Mouse (Mus musculus): Measurements from ENCODE around the gene Relb. TPM values are rescaled to one million over a fixed set of nuclear protein-coding genes. Genes with fewer than 3 reads are reported as not detected.

Relb gene
- polyA plus RNA-seq (2015; fragmentation: Nextera tagmentation; extraction: Ambion mirVana): 3.9 and 4.5 TPM in 2 replicates

- no peaks in the 10 kb centered on the region for H3K27me3 ChIP-seq (replicated peaks; ENCODE audit: control insufficient read depth, insufficient read depth, low read length)
- H3K27ac ChIP-seq (ENCODE audit: low read length): peak within 1 kb of the TSS; percentile 63
- peaks cover 13% of the 10 kb centered on the region for H3K36me3 ChIP-seq (ENCODE audit: control insufficient read depth, insufficient read depth)
- peaks cover 8% of the 10 kb centered on the region for H3K4me1 ChIP-seq (replicated peaks; ENCODE audit: control insufficient read depth, insufficient read depth, low read length)
- H3K4me2 ChIP-seq (ENCODE audit: low read length): peak within 1 kb of the TSS; percentile 94
- H3K9me3 ChIP-seq (ENCODE audit: control insufficient read depth, low read length): no peaks in the 10 kb centered on the region
- 1% methylated on average over 20 of the region's 41 CpGs for WGBS
- H3K9ac ChIP-seq (replicated peaks; ENCODE audit: low read depth, low read length): peak within 1 kb of the TSS; percentile 22
- peak within 1 kb of the TSS; percentile 65 for H3K4me3 ChIP-seq (replicated peaks; ENCODE audit: low read length)
- peak; percentile 66 for ATAC-seq
Measured at GRCm38 (mm10) chr7:19629361-19629734, at the start of gene Relb. Gene Relb (minus strand): TSS chr7:19629438.

GRCm38 (mm10) chr7:19678901-19679300, 49.7 kb upstream of the Relb start:
- Histone ChIP-seq H3K36me3 (ENCODE audit: control insufficient read depth, insufficient read depth) (no peaks in the 10 kb centered on the region), H3K4me1 (replicated peaks; ENCODE audit: control insufficient read depth, insufficient read depth, low read length) (no peaks in the 10 kb centered on the region), H3K27me3 (replicated peaks; ENCODE audit: control insufficient read depth, insufficient read depth, low read length) (no peaks in the 10 kb centered on the region), H3K9me3 (ENCODE audit: control insufficient read depth, low read length) (no peaks in the 10 kb centered on the region), H3K4me3 (replicated peaks; ENCODE audit: low read length) (no peak overlapping the region), H3K9ac (replicated peaks; ENCODE audit: low read depth, low read length) (no peak overlapping the region), H3K27ac (ENCODE audit: low read length) (no peak overlapping the region), H3K4me2 (ENCODE audit: low read length) (no peak overlapping the region)
- ATAC-seq: no peak
- WGBS: 92% methylated on average over 3 of the region's 3 CpGs

- no peak within 1 kb of the TSS for H3K4me3 ChIP-seq (replicated peaks; ENCODE audit: low read length)
- WGBS: 85% methylated on average over 8 of the region's 8 CpGs
- ATAC-seq: no peak
- H3K4me1 ChIP-seq (replicated peaks; ENCODE audit: control insufficient read depth, insufficient read depth, low read length): no peaks in the 10 kb centered on the region
- no peaks in the 10 kb centered on the region for H3K27me3 ChIP-seq (replicated peaks; ENCODE audit: control insufficient read depth, insufficient read depth, low read length)
- no peak within 1 kb of the TSS for H3K9ac ChIP-seq (replicated peaks; ENCODE audit: low read depth, low read length)
- H3K36me3 ChIP-seq (ENCODE audit: control insufficient read depth, insufficient read depth): no peaks in the 10 kb centered on the region
- no peak within 1 kb of the TSS for H3K4me2 ChIP-seq (ENCODE audit: low read length)
- H3K27ac ChIP-seq (ENCODE audit: low read length): no peak within 1 kb of the TSS
- no peaks in the 10 kb centered on the region for H3K9me3 ChIP-seq (ENCODE audit: control insufficient read depth, low read length)
Measured at GRCm38 (mm10) chr7:19677872-19678271, 48.6 kb upstream of the Relb start, which contains the start of gene Apoc2. Gene Apoc2 (minus strand): TSS chr7:19677941.

- Histone ChIP-seq H3K9ac (replicated peaks; ENCODE audit: low read depth, low read length) (no peak overlapping the region), H3K4me3 (replicated peaks; ENCODE audit: low read length) (no peak overlapping the region), H3K4me1 (replicated peaks; ENCODE audit: control insufficient read depth, insufficient read depth, low read length) (no peaks in the 10 kb centered on the region), H3K27me3 (replicated peaks; ENCODE audit: control insufficient read depth, insufficient read depth, low read length) (no peaks in the 10 kb centered on the region), H3K27ac (ENCODE audit: low read length) (no peak overlapping the region), H3K9me3 (ENCODE audit: control insufficient read depth, low read length) (no peaks in the 10 kb centered on the region), H3K36me3 (ENCODE audit: control insufficient read depth, insufficient read depth) (no peaks in the 10 kb centered on the region), H3K4me2 (ENCODE audit: low read length) (no peak overlapping the region)
- WGBS: 61% methylated on average over 1 of the region's 1 CpGs
- ATAC-seq: no peak
Measured at GRCm38 (mm10) chr7:19676662-19677061, 47.4 kb upstream of the Relb start.

- H3K4me3 ChIP-seq (replicated peaks; ENCODE audit: low read length): no peak overlapping the region
- H3K9me3 ChIP-seq (ENCODE audit: control insufficient read depth, low read length): no peaks in the 10 kb centered on the region
- 82% methylated on average over 10 of the region's 10 CpGs for WGBS
- H3K9ac ChIP-seq (replicated peaks; ENCODE audit: low read depth, low read length): no peak overlapping the region
- no peak overlapping the region for H3K27ac ChIP-seq (ENCODE audit: low read length)
- no peak overlapping the region for H3K4me2 ChIP-seq (ENCODE audit: low read length)
- no peaks in the 10 kb centered on the region for H3K4me1 ChIP-seq (replicated peaks; ENCODE audit: control insufficient read depth, insufficient read depth, low read length)
- ATAC-seq: no peak
- H3K36me3 ChIP-seq (ENCODE audit: control insufficient read depth, insufficient read depth): no peaks in the 10 kb centered on the region
- 0 out of 2 replicates have a peak, but pooled peaks cover 2% of the 10 kb centered on the region for H3K27me3 ChIP-seq (replicated peaks; ENCODE audit: control insufficient read depth, insufficient read depth, low read length)
Measured at GRCm38 (mm10) chr7:19675824-19676223, 46.6 kb upstream of the Relb start.

GRCm38 (mm10) chr7:19673083-19673699, 44.0 kb upstream of the Relb start:
- Histone ChIP-seq H3K27ac (ENCODE audit: low read length) (no peak overlapping the region), H3K4me3 (replicated peaks; ENCODE audit: low read length) (no peak overlapping the region), H3K27me3 (replicated peaks; ENCODE audit: control insufficient read depth, insufficient read depth, low read length) (0 out of 2 replicates have a peak, but pooled peaks cover 2% of the 10 kb centered on the region), H3K9me3 (ENCODE audit: control insufficient read depth, low read length) (no peaks in the 10 kb centered on the region), H3K36me3 (ENCODE audit: control insufficient read depth, insufficient read depth) (no peaks in the 10 kb centered on the region), H3K4me1 (replicated peaks; ENCODE audit: control insufficient read depth, insufficient read depth, low read length) (peaks cover 5% of the 10 kb centered on the region), H3K4me2 (ENCODE audit: low read length) (no peak overlapping the region), H3K9ac (replicated peaks; ENCODE audit: low read depth, low read length) (no peak overlapping the region)
- ATAC-seq: no peak
- WGBS: 68% methylated on average over 14 of the region's 14 CpGs

- Histone ChIP-seq H3K27ac (ENCODE audit: low read length) (no peak overlapping the region), H3K9ac (replicated peaks; ENCODE audit: low read depth, low read length) (no peak overlapping the region), H3K36me3 (ENCODE audit: control insufficient read depth, insufficient read depth) (no peaks in the 10 kb centered on the region), H3K4me1 (replicated peaks; ENCODE audit: control insufficient read depth, insufficient read depth, low read length) (peaks cover 5% of the 10 kb centered on the region), H3K9me3 (ENCODE audit: control insufficient read depth, low read length) (no peaks in the 10 kb centered on the region), H3K4me3 (replicated peaks; ENCODE audit: low read length) (no peak overlapping the region), H3K4me2 (ENCODE audit: low read length) (no peak overlapping the region), H3K27me3 (replicated peaks; ENCODE audit: control insufficient read depth, insufficient read depth, low read length) (0 out of 2 replicates have a peak, but pooled peaks cover 2% of the 10 kb centered on the region)
- WGBS: 72% methylated on average over 10 of the region's 10 CpGs
- no peak for ATAC-seq
Measured at GRCm38 (mm10) chr7:19671511-19671910, 42.3 kb upstream of the Relb start.

GRCm38 (mm10) chr7:19668947-19669721, 39.9 kb upstream of the Relb start:
- WGBS: 2% methylated on average over 10 of the region's 10 CpGs
- Histone ChIP-seq H3K27me3 (replicated peaks; ENCODE audit: control insufficient read depth, insufficient read depth, low read length) (0 out of 2 replicates have a peak, but pooled peaks cover 2% of the 10 kb centered on the region), H3K4me1 (replicated peaks; ENCODE audit: control insufficient read depth, insufficient read depth, low read length) (peaks cover 14% of the 10 kb centered on the region), H3K4me3 (replicated peaks; ENCODE audit: low read length) (no peak overlapping the region), H3K9me3 (ENCODE audit: control insufficient read depth, low read length) (no peaks in the 10 kb centered on the region), H3K36me3 (ENCODE audit: control insufficient read depth, insufficient read depth) (no peaks in the 10 kb centered on the region), H3K27ac (ENCODE audit: low read length) (peak overlapping the region; percentile 71; the same call in 1 of the 2 replicates), H3K4me2 (ENCODE audit: low read length) (no peak overlapping the region), H3K9ac (replicated peaks; ENCODE audit: low read depth, low read length) (no peak overlapping the region)
- peak; percentile 73 for ATAC-seq

GRCm38 (mm10) chr7:19667434-19667833, 38.2 kb upstream of the Relb start:
- no peak for ATAC-seq
- H3K9me3 ChIP-seq (ENCODE audit: control insufficient read depth, low read length): no peaks in the 10 kb centered on the region
- peaks cover 29% of the 10 kb centered on the region for H3K4me1 ChIP-seq (replicated peaks; ENCODE audit: control insufficient read depth, insufficient read depth, low read length)
- H3K36me3 ChIP-seq (ENCODE audit: control insufficient read depth, insufficient read depth): no peaks in the 10 kb centered on the region
- 0 out of 2 replicates have a peak, but pooled peaks cover 2% of the 10 kb centered on the region for H3K27me3 ChIP-seq (replicated peaks; ENCODE audit: control insufficient read depth, insufficient read depth, low read length)
- no peak overlapping the region for H3K9ac ChIP-seq (replicated peaks; ENCODE audit: low read depth, low read length)
- H3K4me3 ChIP-seq (replicated peaks; ENCODE audit: low read length): no peak overlapping the region
- H3K27ac ChIP-seq (ENCODE audit: low read length): no peak overlapping the region
- H3K4me2 ChIP-seq (ENCODE audit: low read length): no peak overlapping the region
- 76% methylated on average over 2 of the region's 2 CpGs for WGBS

Measured in forebrain, embryonic 16.5 days (tissue).